Mouse (Mus musculus) liver, postnatal 0 days (tissue): ENCODE results near the gene Asb6.

ENCODE experiments used
- CTCF ChIP-seq: sonication (generic); IDR thresholded peaks from 2 replicates; pipeline ENCODE4 v1.5.1; 2016; ENCODE audit warnings: antibody characterized with exemption, low read depth
- EP300 ChIP-seq: IDR thresholded peaks from 2 replicates; pipeline ENCODE4 v1.6.1; 2016; ENCODE audit warnings: antibody characterized with exemption, low read depth, mild to moderate bottlenecking

- no peak for TF ChIP-seq CTCF
- no peak for TF ChIP-seq EP300
Measured at GRCm38 (mm10) chr2:30800671-30801066, 29.5 kb downstream of the Asb6 start.
